In the genomic region with DNA sequence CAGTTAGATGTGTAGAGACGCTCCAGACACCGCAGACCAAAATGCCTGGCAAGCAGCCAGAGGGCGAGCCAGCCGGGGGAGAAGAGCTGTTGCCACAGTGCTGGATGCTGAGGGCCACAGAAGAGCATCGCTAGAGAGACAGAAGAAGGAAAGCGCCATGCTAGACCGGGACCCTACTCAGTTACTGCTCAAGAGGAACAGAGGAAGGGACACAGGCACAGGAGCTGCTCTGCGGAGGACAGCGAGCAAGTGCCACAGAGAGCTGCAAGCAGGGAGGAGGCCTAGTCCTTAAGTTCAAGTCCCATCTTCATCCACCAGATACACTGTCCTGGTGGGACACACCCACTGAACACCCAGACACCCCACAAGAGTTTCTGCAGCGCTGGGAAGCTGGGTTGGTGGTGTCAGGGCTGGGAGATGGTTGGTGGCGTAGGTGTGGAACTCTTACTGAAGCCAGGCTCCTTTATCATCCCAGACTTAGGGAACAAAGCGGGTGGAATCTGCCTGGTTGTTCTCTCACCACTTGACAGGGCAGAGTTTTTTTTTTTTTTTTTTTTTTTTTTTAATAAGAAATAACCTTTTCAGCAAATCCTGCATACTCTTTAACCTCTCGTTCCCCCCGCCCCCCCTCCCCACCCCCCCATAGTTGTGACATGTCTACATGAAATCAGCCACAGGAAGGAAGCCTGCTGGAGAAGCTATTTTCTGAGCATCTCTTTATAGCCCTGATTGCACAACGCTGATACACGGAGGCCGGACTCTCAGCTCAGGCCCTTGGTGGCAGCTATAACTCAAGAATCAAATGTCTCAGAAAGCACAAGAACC, we compare ENCODE assay signal across 9 mouse cellular contexts. TPM values are rescaled to one million over a fixed set of nuclear protein-coding genes. Genes with fewer than 3 reads are reported as not detected.
DNase-seq lines count a peak whose midpoint lies in the region.
"Had no signal": no experiment of that assay in that cellular context is flagged by ENCODE, and none has a peak within 500 bp of the region (broad histone marks: within the 10 kb centered on the region; RNA-seq: fewer than 3 reads in every experiment).

No protein-coding gene starts in this region.

- DNase-seq in gastrocnemius, postnatal 14 days, result peak; percentile 68
- DNase-seq in gastrocnemius, adult 8-10 months (ENCODE audit: low spot score in 2 of 2), result no peak
- DNase-seq in ovary, postnatal 36 days (ENCODE audit: low spot score), result peak; percentile 56
- no peak for DNase-seq in ovary, postnatal 10 days (ENCODE audit: low spot score)
- peak; percentile 69 to 76 for DNase-seq in heart, postnatal 10 days
- DNase-seq in lung, postnatal 4 days, result peak; percentile 71 to 87
- no peak for DNase-seq in urinary bladder, postnatal 10 days (ENCODE audit: low spot score)
- DNase-seq in frontal cortex, postnatal 14 days (ENCODE audit: low spot score in 2 of 2), result no peak

- intact Hi-C loops in gastrocnemius, postnatal 14 days (cut with DNase I; ENCODE audit: low total_unique reads), result no loop called here
- intact Hi-C loops in heart, postnatal 10 days (cut with DNase I), result no loop called here

RNA-seq across cellular contexts. Expression of gene Emc8, which starts 29.0 kb away (rescaled TPM):
- total RNA-seq in gastrocnemius, postnatal 14 days (2021), result 10 to 100 TPM; 25.6 to 34.3 TPM
- 10 to 100 TPM; 18.7 to 29.5 (median 25.8) TPM for total RNA-seq in gastrocnemius, adult 8-10 months (2022)
- total RNA-seq in heart, postnatal 10 days (2021), result 10 to 100 TPM; 65.9 to 68.6 TPM

RNA-seq across cellular contexts. Expression of gene Cox4i1, which starts 29.3 kb away (rescaled TPM):
- 1,000 to 10,000 TPM; 1,541 to 1,794 TPM for total RNA-seq in gastrocnemius, postnatal 14 days (2021)
- total RNA-seq in gastrocnemius, adult 8-10 months (2022), result 1,000 to 10,000 TPM; 1,398 to 1,509 (median 1,471) TPM
- 1,000 to 10,000 TPM; 3,943 to 4,033 TPM for total RNA-seq in heart, postnatal 10 days (2021)

RNA-seq across cellular contexts. Expression of gene Gm27021, which starts 29.5 kb away (rescaled TPM):
- total RNA-seq in gastrocnemius, postnatal 14 days (2021), result not detected
- not detected for total RNA-seq in gastrocnemius, adult 8-10 months (2022)
- total RNA-seq in heart, postnatal 10 days (2021), result under 1 TPM in 1 of 2 experiments, not detected in 1; 0.48 TPM

RNA-seq across cellular contexts. Expression of gene Irf8, which starts 38.8 kb away (rescaled TPM):
- total RNA-seq in gastrocnemius, postnatal 14 days (2021), result 1 to 10 TPM; 2.4 to 3.0 TPM
- total RNA-seq in gastrocnemius, adult 8-10 months (2022), result 10 to 100 TPM in 2 of 4 experiments, 1 to 10 TPM in 2; 8.9 to 12.0 (median 10.7) TPM
- total RNA-seq in heart, postnatal 10 days (2021), result 1 to 10 TPM; 6.0 to 7.7 TPM
- total RNA-seq: MEL had no signal

RNA-seq across cellular contexts. Expression of gene 1190005I06Rik, which starts 49.9 kb away (rescaled TPM):
- total RNA-seq in gastrocnemius, postnatal 14 days (2021), result under 1 TPM; 0.59 to 0.84 TPM
- 1 to 10 TPM in 2 of 4 experiments, under 1 TPM in 1, not detected in 1; 0.89 to 1.1 (median 1.1) TPM for total RNA-seq in gastrocnemius, adult 8-10 months (2022)
- 1 to 10 TPM; 5.1 to 10.0 TPM for total RNA-seq in heart, postnatal 10 days (2021)

Comparison
In these comparisons a context has a peak if more than half of its experiments do, and no peak if none do; other contexts are left out.
1. DNase-seq: peak in gastrocnemius, postnatal 14 days (single experiment), ovary, postnatal 36 days (single experiment), heart, postnatal 10 days (2 of 2) and lung, postnatal 4 days (2 of 2); none in gastrocnemius, adult 8-10 months (0 of 2), ovary, postnatal 10 days (single experiment), urinary bladder, postnatal 10 days (single experiment) and frontal cortex, postnatal 14 days (0 of 2).